Mouse (Mus musculus) embryonic facial prominence, embryonic 13.5 days (tissue): ENCODE measurements at regions not wholly inside any gene's neighbourhood (a gene's known extent, or its start where the extent isn't known, plus 50 kb on each side); places are given as distances from the start of the nearest gene placed in this dataset.

Experiments used
- ATAC-seq: fragments of 200-750 bp; cut with Nextera tagmentation; 2 replicates; pipeline ENCODE4 v1.8.0; 2017; ENCODE audit warnings: low read depth; ENCODE audit not compliant: insufficient number of reproducible peaks, insufficient read depth, low FRiP score, low TSS enrichment
- H3K27ac ChIP-seq: fragments of 300-500 bp; sonication (generic); 2 replicates; pipeline ENCODE4 v1.5.1; 2015; ENCODE audit warnings: moderate library complexity, mild to moderate bottlenecking, inconsistent platforms
- H3K27me3 ChIP-seq: fragments of 300-500 bp; sonication (generic); 2 replicates; pipeline ENCODE4 v1.6.1; 2015; ENCODE audit warnings: mild to moderate bottlenecking, inconsistent platforms
- H3K36me3 ChIP-seq: fragments of 300-500 bp; sonication (generic); 2 replicates; pipeline ENCODE4 v1.6.1; 2015; ENCODE audit warnings: mild to moderate bottlenecking, inconsistent platforms
- H3K4me1 ChIP-seq: fragments of 300-500 bp; sonication (generic); 2 replicates; pipeline ENCODE4 v1.6.1; 2015; ENCODE audit warnings: inconsistent platforms
- H3K4me2 ChIP-seq: fragments of 300-500 bp; sonication (generic); 2 replicates; pipeline ENCODE4 v1.6.1; 2015; ENCODE audit warnings: moderate library complexity, mild to moderate bottlenecking, inconsistent platforms
- H3K4me3 ChIP-seq: fragments of 300-500 bp; sonication (generic); 2 replicates; pipeline ENCODE4 v1.5.1; 2015; ENCODE audit warnings: mild to moderate bottlenecking, inconsistent platforms
- H3K9ac ChIP-seq: fragments of 300-500 bp; sonication (generic); 2 replicates; pipeline ENCODE4 v1.6.1; 2015; ENCODE audit warnings: mild to moderate bottlenecking, inconsistent platforms
- H3K9me3 ChIP-seq: fragments of 300-500 bp; sonication (generic); 2 replicates; pipeline ENCODE4 v1.6.1; 2016; ENCODE audit warnings: inconsistent platforms
- WGBS: fragments of 180-500 bp; shearing (Covaris S2); methylation state at CpG from one replicate; pipeline ENCODE4 v1.1.7; 2015; ENCODE audit warnings: mixed read lengths; 5-methylcytosine and 5-hydroxymethylcytosine counted together

DNA sequence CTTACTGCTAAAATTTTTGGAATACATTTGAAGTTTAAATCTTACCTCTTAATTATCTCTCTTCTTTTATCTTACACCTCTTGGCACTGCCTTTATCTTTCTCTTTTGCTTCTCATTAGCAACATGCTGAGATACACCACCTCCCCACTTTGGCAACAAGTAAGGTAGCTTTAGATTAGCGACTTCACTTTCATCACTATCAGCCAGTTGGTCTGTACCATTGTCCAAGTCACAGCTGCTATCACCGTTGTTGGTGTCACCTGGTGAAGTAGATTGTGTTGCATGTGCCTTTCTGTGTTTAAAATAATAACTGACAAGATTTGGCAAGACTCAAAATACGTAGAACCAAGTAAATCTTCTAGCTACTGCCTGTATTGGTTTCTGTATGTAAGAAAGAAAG lies 513.0 kb downstream of the Cetn3 start:
- Histone ChIP-seq H3K4me1 (no peaks in the 10 kb centered on the region), H3K27me3 (no peaks in the 10 kb centered on the region), H3K4me3 (no peak overlapping the region), H3K4me2 (no peak overlapping the region), H3K27ac (no peak overlapping the region), H3K9ac (no peak overlapping the region), H3K36me3 (no peaks in the 10 kb centered on the region), H3K9me3 (no peaks in the 10 kb centered on the region)
- no peak for ATAC-seq
- 65% methylated on average over 3 of the region's 3 CpGs for WGBS

DNA sequence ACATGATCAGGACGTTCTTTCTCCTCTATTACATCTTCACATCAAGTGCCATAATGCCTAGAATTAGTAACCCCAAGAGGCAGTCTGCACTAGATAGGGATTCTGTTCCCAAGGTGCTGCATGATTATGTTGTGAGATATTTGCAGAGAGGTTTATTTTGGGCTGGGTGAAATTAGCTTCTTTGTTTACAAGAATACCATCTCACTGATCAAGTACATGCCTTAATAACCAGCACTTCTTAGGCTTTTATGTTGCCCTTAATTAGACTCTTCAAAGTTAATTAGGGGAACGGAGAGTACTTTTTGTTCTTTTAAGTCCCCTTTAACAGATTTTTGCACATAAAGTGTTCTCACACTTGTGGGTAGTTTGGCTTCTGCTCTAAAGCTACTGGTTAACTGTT lies 521.4 kb downstream of the Cetn3 start:
- Histone ChIP-seq H3K36me3 (no peaks in the 10 kb centered on the region), H3K27me3 (no peaks in the 10 kb centered on the region), H3K4me1 (no peaks in the 10 kb centered on the region), H3K27ac (no peak overlapping the region), H3K9ac (no peak overlapping the region), H3K4me3 (no peak overlapping the region), H3K9me3 (no peaks in the 10 kb centered on the region), H3K4me2 (no peak overlapping the region)
- no peak for ATAC-seq
- WGBS: 68% methylated on average over 2 of the region's 2 CpGs

DNA sequence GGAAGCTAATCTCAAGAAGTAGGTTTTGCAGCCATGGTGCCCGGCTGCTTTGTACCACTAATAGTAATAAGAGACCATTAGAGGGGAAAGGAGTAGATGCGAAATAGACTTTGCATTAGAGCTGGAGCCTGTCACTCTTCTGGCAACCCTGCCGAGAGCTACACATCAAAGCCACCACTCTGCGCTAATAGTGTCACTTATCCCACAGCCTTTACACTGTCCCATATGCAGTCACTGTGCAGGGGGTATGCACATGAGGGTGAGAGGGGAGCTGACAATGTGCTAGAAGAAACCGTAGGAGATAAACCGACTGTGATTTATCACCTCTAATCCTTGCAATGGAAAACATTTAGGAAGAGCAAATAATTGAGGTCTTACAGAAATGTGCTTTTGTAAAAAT lies 522.2 kb downstream of the Cetn3 start:
- no peak overlapping the region for H3K4me2 ChIP-seq
- H3K27ac ChIP-seq: no peak overlapping the region
- H3K9ac ChIP-seq: no peak overlapping the region
- H3K4me3 ChIP-seq: no peak overlapping the region
- H3K4me1 ChIP-seq: no peaks in the 10 kb centered on the region
- H3K36me3 ChIP-seq: no peaks in the 10 kb centered on the region
- no peaks in the 10 kb centered on the region for H3K27me3 ChIP-seq
- WGBS: 71% methylated on average over 6 of the region's 6 CpGs
- H3K9me3 ChIP-seq: no peaks in the 10 kb centered on the region
- ATAC-seq: no peak

DNA sequence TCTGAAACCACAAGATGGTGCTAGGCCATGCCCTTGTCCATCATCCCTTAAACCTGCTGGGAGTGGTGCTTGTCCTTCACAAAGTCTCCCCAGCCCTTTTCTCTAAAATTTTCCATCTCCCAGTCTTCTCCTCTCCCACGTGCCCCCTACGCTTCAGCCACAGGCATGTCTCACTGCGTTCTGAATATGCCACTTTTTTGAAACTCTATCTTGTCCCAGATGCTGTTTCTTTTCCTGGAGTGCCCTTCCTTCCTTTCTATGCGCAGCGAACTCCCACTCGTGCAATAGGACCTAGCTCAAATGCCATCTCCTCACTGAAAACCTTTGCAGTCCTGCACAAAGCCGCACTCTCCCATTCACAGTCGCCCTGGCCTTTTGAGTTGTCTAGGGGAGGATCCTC lies 525.5 kb downstream of the Cetn3 start:
- H3K27ac ChIP-seq: no peak overlapping the region
- WGBS: 81% methylated on average over 8 of the region's 8 CpGs
- H3K9ac ChIP-seq: no peak overlapping the region
- H3K27me3 ChIP-seq: no peaks in the 10 kb centered on the region
- ATAC-seq: no peak
- H3K4me1 ChIP-seq: no peaks in the 10 kb centered on the region
- no peaks in the 10 kb centered on the region for H3K9me3 ChIP-seq
- no peaks in the 10 kb centered on the region for H3K36me3 ChIP-seq
- no peak overlapping the region for H3K4me2 ChIP-seq
- no peak overlapping the region for H3K4me3 ChIP-seq

DNA sequence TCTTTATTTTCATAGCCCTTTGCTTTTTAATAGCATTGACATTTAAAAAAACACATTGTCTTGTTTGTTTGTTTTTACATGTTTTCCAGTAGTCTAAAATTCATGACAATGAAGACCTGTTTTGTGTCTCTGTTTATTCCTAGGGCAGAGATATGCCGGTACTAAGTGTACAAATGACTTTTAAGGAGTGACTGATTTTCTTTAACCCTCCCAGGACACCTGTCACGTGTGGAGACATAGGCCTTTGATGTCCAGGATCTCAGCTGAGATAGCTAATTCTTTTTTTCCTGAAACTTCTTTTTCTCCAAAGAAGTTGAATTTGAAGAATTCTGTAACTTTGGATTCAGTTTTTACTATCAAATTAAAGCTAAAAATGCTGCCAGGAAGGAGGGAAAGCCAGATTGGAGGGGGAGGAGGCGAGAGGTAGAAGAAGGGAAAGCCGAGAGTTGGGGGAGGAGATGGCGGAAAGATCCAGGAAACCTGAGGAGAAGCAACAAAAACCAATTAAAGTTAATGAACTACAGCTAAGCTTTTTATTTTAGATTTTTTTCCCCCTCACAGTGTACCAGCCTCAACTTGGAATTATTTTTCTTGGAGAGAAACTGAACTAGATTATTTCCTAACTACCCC lies 533.8 kb downstream of the Cetn3 start:
- 53% methylated on average over 5 of the region's 5 CpGs for WGBS
- Histone ChIP-seq H3K4me2 (no peak overlapping the region), H3K27ac (no peak overlapping the region), H3K9ac (no peak overlapping the region), H3K4me1 (no peaks in the 10 kb centered on the region), H3K9me3 (no peaks in the 10 kb centered on the region), H3K27me3 (no peaks in the 10 kb centered on the region), H3K4me3 (no peak overlapping the region), H3K36me3 (no peaks in the 10 kb centered on the region)
- no peak for ATAC-seq

DNA sequence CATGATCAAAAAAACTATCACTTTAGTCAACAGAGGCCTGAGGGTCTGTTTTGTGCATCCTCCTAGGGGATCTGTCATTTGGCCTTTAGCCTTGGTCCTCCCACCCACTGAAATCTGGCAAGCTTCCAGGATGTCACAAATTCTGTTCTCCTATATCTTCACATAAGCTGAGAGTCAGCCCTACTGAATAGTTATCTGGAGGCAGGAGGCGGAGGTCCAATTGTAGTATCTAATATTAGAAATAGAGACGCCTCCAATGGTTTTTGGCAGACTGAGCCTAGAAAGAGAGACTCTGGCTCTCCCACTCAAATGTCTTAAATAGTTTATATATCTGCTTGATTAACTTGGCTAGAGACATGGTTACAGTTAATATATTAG lies 534.3 kb downstream of the Cetn3 start:
- no peaks in the 10 kb centered on the region for H3K27me3 ChIP-seq
- no peak overlapping the region for H3K4me2 ChIP-seq
- H3K9me3 ChIP-seq: no peaks in the 10 kb centered on the region
- ATAC-seq: no peak
- no peak overlapping the region for H3K4me3 ChIP-seq
- H3K36me3 ChIP-seq: no peaks in the 10 kb centered on the region
- WGBS: 70% methylated on average over 2 of the region's 2 CpGs
- no peak overlapping the region for H3K9ac ChIP-seq
- H3K27ac ChIP-seq: no peak overlapping the region
- H3K4me1 ChIP-seq: no peaks in the 10 kb centered on the region

DNA sequence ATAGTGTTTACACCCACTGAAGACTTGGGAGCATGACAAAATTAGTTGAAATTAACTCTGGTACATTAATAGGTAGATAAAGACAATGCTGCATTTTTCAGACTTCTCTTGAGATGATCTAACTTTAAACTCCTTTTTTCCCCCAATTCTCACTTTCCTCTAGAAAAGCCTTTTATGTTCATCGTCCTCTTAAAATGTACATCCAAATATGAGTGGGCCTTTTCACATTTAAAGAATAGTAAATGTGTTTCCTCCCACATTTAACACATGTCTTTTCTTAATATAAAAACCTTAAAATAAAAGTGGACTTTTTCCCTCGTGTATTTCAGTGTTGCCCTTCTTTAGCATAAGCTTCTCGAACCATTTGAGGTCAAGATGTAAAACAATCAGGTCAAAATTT lies 535.5 kb downstream of the Cetn3 start:
- no peaks in the 10 kb centered on the region for H3K27me3 ChIP-seq
- WGBS: 71% methylated on average over 3 of the region's 3 CpGs

GRCm38 (mm10) chr13:82354355-82354754 lies 571.5 kb downstream of the Cetn3 start:
- no peaks in the 10 kb centered on the region for H3K27me3 ChIP-seq
- H3K9ac ChIP-seq: no peak overlapping the region
- ATAC-seq: no peak
- no peak overlapping the region for H3K27ac ChIP-seq
- 85% methylated on average over 2 of the region's 2 CpGs for WGBS
- H3K4me1 ChIP-seq: no peaks in the 10 kb centered on the region
- H3K4me3 ChIP-seq: no peak overlapping the region
- H3K9me3 ChIP-seq: no peaks in the 10 kb centered on the region
- H3K36me3 ChIP-seq: no peaks in the 10 kb centered on the region
- no peak overlapping the region for H3K4me2 ChIP-seq

More for the DNA sequence above, 535.5 kb downstream of the Cetn3 start:
- no peaks in the 10 kb centered on the region for H3K4me1 ChIP-seq
- no peaks in the 10 kb centered on the region for H3K36me3 ChIP-seq
- H3K9me3 ChIP-seq: no peaks in the 10 kb centered on the region
- no peak overlapping the region for H3K4me2 ChIP-seq
- no peak overlapping the region for H3K4me3 ChIP-seq
- ATAC-seq: no peak
- no peak overlapping the region for H3K9ac ChIP-seq
- H3K27ac ChIP-seq: no peak overlapping the region

DNA sequence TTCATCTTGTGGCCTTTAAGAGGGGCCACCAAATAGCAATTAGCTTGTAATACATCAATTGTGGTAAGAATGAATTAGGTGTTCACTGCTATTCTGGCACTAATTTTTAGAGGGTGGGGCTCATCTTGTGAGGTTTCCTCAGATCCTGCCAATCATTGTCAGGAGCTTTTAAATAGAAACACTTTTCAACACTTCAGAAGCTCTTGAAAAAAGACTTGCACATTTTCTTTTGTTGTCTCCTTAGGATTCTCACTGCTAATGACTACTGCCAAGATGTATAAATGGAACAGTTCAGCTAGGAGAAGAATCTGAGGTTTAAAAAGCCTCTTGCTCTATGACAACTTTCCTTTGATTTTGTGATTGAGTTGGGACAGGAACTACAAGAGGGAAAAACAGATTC lies 572.4 kb downstream of the Cetn3 start:
- Histone ChIP-seq H3K4me2 (no peak overlapping the region), H3K9me3 (no peaks in the 10 kb centered on the region), H3K4me1 (no peaks in the 10 kb centered on the region), H3K4me3 (no peak overlapping the region), H3K27me3 (no peaks in the 10 kb centered on the region), H3K36me3 (no peaks in the 10 kb centered on the region), H3K27ac (no peak overlapping the region), H3K9ac (no peak overlapping the region)
- no peak for ATAC-seq

- no peaks in the 10 kb centered on the region for H3K4me1 ChIP-seq
- H3K4me2 ChIP-seq: no peak overlapping the region
- H3K27ac ChIP-seq: no peak overlapping the region
- WGBS: 79% methylated on average over 1 of the region's 1 CpGs
- H3K4me3 ChIP-seq: no peak overlapping the region
- H3K9ac ChIP-seq: no peak overlapping the region
- ATAC-seq: no peak
- H3K9me3 ChIP-seq: no peaks in the 10 kb centered on the region
- no peaks in the 10 kb centered on the region for H3K27me3 ChIP-seq
- H3K36me3 ChIP-seq: no peaks in the 10 kb centered on the region
Measured at GRCm38 (mm10) chr13:82359442-82359841, 576.6 kb downstream of the Cetn3 start.

DNA sequence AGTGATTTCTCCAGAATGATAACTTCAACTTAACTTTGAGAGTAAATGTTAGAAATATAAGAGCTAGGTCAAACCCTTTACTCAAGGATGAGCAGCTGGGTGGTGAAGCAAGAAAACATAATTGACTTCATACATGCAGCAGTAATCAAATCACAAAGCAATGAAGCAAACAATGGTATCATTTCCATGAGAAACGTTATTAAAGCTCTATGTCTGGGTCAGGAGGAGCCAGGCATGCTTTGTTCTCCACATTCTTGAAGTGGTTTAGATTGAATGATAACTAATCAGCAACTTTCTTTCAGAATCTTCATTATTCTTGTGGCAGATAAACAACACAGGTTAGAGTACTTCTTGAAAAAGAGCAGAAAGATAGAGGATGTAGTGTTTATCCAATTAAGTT lies 577.8 kb downstream of the Cetn3 start:
- WGBS: 38% methylated on average over 1 of the region's 1 CpGs
- Histone ChIP-seq H3K9me3 (no peaks in the 10 kb centered on the region), H3K4me3 (no peak overlapping the region), H3K4me2 (no peak overlapping the region), H3K36me3 (no peaks in the 10 kb centered on the region), H3K27me3 (no peaks in the 10 kb centered on the region), H3K27ac (no peak overlapping the region), H3K4me1 (no peaks in the 10 kb centered on the region), H3K9ac (no peak overlapping the region)
- no peak for ATAC-seq

GRCm38 (mm10) chr13:82361379-82361778 lies 578.5 kb downstream of the Cetn3 start:
- H3K9ac ChIP-seq: no peak overlapping the region
- H3K9me3 ChIP-seq: no peaks in the 10 kb centered on the region
- WGBS: 76% methylated on average over 4 of the region's 4 CpGs
- ATAC-seq: no peak
- H3K27ac ChIP-seq: no peak overlapping the region
- H3K36me3 ChIP-seq: no peaks in the 10 kb centered on the region
- H3K4me3 ChIP-seq: no peak overlapping the region
- H3K4me1 ChIP-seq: no peaks in the 10 kb centered on the region
- no peaks in the 10 kb centered on the region for H3K27me3 ChIP-seq
- H3K4me2 ChIP-seq: no peak overlapping the region

GRCm38 (mm10) chr13:82366768-82367167 lies 583.9 kb downstream of the Cetn3 start:
- Histone ChIP-seq H3K27me3 (no peaks in the 10 kb centered on the region), H3K27ac (no peak overlapping the region), H3K4me1 (no peaks in the 10 kb centered on the region), H3K4me3 (no peak overlapping the region), H3K9ac (no peak overlapping the region), H3K36me3 (no peaks in the 10 kb centered on the region), H3K4me2 (no peak overlapping the region), H3K9me3 (no peaks in the 10 kb centered on the region)
- ATAC-seq: no peak
